Mouse (Mus musculus) small intestine, adult 2 months (tissue): ENCODE data around the gene Rad9a.

ENCODE experiments used
- CTCF ChIP-seq: fragments of 200-500 bp; IDR thresholded peaks from 2 replicates; pipeline ENCODE4 v1.5.1; 2012; ENCODE audit warnings: low read depth, mild to moderate bottlenecking, control low read depth, inconsistent platforms, low read length, moderate library complexity, mixed read lengths; ENCODE audit not compliant: insufficient replicate concordance, insufficient read length; ENCODE audit errors: extremely low read depth
- POLR2A ChIP-seq: fragments of 200-500 bp; IDR thresholded peaks from 2 replicates; pipeline ENCODE4 v1.6.1; 2012; ENCODE audit warnings: low read depth, mild to moderate bottlenecking, control low read depth, inconsistent platforms, low read length, moderate library complexity

- no peak for TF ChIP-seq CTCF
- no peak for TF ChIP-seq POLR2A
Observed at GRCm38 (mm10) chr19:4150567-4151487, 50.6 kb downstream of the Rad9a start.
